Mouse (Mus musculus) heart, adult 2 months (tissue): Measurements from ENCODE around the gene Cxcl15. TPM values are rescaled to one million over a fixed set of nuclear protein-coding genes. Genes with fewer than 3 reads are reported as not detected.
"Not testable (repeated sequence)": the region's sequence is repeated elsewhere in the genome, so short reads cannot be mapped to it uniquely, and the experiment has no call there.

Source experiments
- DNase-seq, 2 experiments: peaks; one replicate each; pipeline ENCODE4 v3.0.0; 2021
- H3K27ac ChIP-seq: fragments of 200-600 bp; 2 replicates; pipeline ENCODE4 v1.8.1; 2022
- H3K27me3 ChIP-seq: fragments of 200-500 bp; 2 replicates; pipeline ENCODE4 v1.6.1; 2012; ENCODE audit warnings: mild to moderate bottlenecking, low read length, inconsistent platforms, mixed read lengths; ENCODE audit not compliant: control insufficient read depth, insufficient read depth
- H3K36me3 ChIP-seq: fragments of 200-500 bp; 2 replicates; pipeline ENCODE4 v1.6.1; 2012; ENCODE audit warnings: low read length, inconsistent platforms; ENCODE audit not compliant: control insufficient read depth, insufficient read depth
- H3K4me1 ChIP-seq: fragments of 200-500 bp; 2 replicates; pipeline ENCODE4 v1.6.1; 2011; ENCODE audit warnings: low read length; ENCODE audit not compliant: control insufficient read depth, insufficient read depth
- H3K4me3 ChIP-seq: fragments of 200-600 bp; 2 replicates; pipeline ENCODE4 v1.8.1; 2022
- H3K79me2 ChIP-seq: fragments of 200-500 bp; replicated peaks from 2 replicates; pipeline ENCODE4 v1.6.1; 2012; ENCODE audit warnings: mild to moderate bottlenecking, inconsistent platforms, low read length, moderate library complexity, mixed read lengths; ENCODE audit not compliant: control insufficient read depth, insufficient read depth
- H3K9ac ChIP-seq: fragments of 200-500 bp; 2 replicates; pipeline ENCODE4 v1.6.1; 2012; ENCODE audit warnings: low read depth, mild to moderate bottlenecking, control low read depth, inconsistent platforms, low read length, mixed read lengths
- CTCF ChIP-seq: fragments of 200-600 bp; IDR thresholded peaks from 2 replicates; pipeline ENCODE4 v1.8.1; 2022; ENCODE audit warnings: antibody characterized with exemption, mild to moderate bottlenecking, moderate library complexity
- EP300 ChIP-seq: fragments of 200-500 bp; IDR thresholded peaks from 2 replicates; pipeline ENCODE4 v1.6.1; 2011; ENCODE audit warnings: low read depth, low read length, control low read depth; ENCODE audit not compliant: insufficient read depth
- POLR2A ChIP-seq: fragments of 200-500 bp; IDR thresholded peaks from 2 replicates; pipeline ENCODE4 v1.6.1; 2011; ENCODE audit warnings: mild to moderate bottlenecking, low read depth, low read length, control low read depth; ENCODE audit not compliant: insufficient read depth
- WGBS: fragments of 180-500 bp; shearing (Covaris S2); methylation state at CpG from one replicate; pipeline ENCODE4 v1.1.7; 2018; 5-methylcytosine and 5-hydroxymethylcytosine counted together
- intact Hi-C: fragments of 180-260 bp; cut with DNase I; formaldehyde crosslinking; loops from one replicate; pipeline ENCODE4 v1.15.1; 2025
- microRNA-seq, 2 experiments: library from miRNA; unstranded; fragments of <30 nt; microRNA quantifications; one replicate each; pipeline ENCODE4 v1.2.0; 2021
- polyA plus RNA-seq: library from polyadenylated mRNA; depleted of rRNA; stranded (reverse); fragments of >200 nt; gene quantifications from 2 replicates; pipeline ENCODE4 v1.2.3, GENCODE M21; 2012; rRNA removed
- total RNA-seq, 2 experiments: library from RNA; stranded (reverse); gene quantifications; 2 replicates each; pipeline ENCODE4 v1.2.3; 2021

Gene Cxcl15
- total and polyA plus RNA-seq, 3 experiments, result 1.00 TPM; not detected in 2

DNA sequence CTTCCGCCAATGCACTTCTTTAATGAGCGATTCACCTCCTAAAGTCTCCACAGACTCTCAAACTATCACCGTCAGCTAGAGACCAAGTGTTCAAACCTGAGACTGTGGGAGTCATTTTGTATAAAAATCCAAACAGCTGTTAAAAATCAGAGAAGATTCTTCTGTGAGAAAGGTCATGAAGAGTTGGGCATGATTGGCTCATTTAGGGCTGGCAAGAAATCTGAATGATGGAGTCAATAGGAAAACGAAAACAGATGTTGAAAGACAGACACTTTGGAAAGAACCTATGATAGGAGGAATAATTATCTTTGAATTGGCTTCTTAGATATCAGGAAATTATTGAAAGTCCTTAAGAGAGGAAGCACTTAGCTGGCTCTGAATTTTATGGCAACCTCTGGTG is 40.1 kb downstream of the Cxcl15 start:
- H3K79me2 ChIP-seq, result no peaks in the 10 kb centered on the region
- intact Hi-C loops, result no loop called here
- TF ChIP-seq CTCF (no peak), POLR2A (no peak), EP300 (no peak)
- H3K9ac ChIP-seq, result no peak overlapping the region
- H3K4me3 ChIP-seq, result no peak overlapping the region
- WGBS, result 84% methylated on average over 4 of the region's 4 CpGs
- no peaks in the 10 kb centered on the region for H3K27me3 ChIP-seq
- H3K36me3 ChIP-seq, result no peaks in the 10 kb centered on the region
- peaks cover 2% of the 10 kb centered on the region for H3K4me1 ChIP-seq
- no peak overlapping the region for H3K27ac ChIP-seq
- no peak for DNase-seq

DNA sequence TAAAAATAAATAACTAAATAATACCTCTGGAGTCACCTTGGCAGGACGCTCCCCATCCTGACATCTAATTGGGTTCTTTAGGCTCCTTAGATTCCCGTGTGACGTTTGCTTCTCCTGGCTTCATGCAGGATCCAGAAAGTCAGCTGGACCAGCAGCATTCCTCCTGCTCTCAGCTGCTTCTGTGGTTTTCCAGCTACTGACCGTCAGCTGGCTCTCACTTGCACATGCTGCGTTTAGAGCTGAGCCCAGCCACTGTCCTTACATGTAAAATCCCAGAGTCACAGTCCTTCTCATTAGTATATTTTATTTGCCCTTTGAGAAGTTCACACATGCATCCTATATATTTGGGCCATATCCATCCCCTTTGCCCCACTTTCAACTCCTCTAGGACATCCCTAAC is 44.2 kb downstream of the Cxcl15 start:
- peaks cover 1% of the 10 kb centered on the region; the same call in 1 of the 2 replicates for H3K27me3 ChIP-seq
- no peak overlapping the region for H3K4me3 ChIP-seq
- no peak overlapping the region for H3K9ac ChIP-seq
- H3K79me2 ChIP-seq, result no peaks in the 10 kb centered on the region
- intact Hi-C loops, result no loop called here
- H3K36me3 ChIP-seq, result no peaks in the 10 kb centered on the region
- no peaks in the 10 kb centered on the region for H3K4me1 ChIP-seq
- 73% methylated on average over 5 of the region's 5 CpGs for WGBS
- no peak for TF ChIP-seq EP300
- no peak for TF ChIP-seq CTCF
- no peak for TF ChIP-seq POLR2A
- peak; percentile 40 to 47 for DNase-seq
- H3K27ac ChIP-seq, result no peak overlapping the region

DNA sequence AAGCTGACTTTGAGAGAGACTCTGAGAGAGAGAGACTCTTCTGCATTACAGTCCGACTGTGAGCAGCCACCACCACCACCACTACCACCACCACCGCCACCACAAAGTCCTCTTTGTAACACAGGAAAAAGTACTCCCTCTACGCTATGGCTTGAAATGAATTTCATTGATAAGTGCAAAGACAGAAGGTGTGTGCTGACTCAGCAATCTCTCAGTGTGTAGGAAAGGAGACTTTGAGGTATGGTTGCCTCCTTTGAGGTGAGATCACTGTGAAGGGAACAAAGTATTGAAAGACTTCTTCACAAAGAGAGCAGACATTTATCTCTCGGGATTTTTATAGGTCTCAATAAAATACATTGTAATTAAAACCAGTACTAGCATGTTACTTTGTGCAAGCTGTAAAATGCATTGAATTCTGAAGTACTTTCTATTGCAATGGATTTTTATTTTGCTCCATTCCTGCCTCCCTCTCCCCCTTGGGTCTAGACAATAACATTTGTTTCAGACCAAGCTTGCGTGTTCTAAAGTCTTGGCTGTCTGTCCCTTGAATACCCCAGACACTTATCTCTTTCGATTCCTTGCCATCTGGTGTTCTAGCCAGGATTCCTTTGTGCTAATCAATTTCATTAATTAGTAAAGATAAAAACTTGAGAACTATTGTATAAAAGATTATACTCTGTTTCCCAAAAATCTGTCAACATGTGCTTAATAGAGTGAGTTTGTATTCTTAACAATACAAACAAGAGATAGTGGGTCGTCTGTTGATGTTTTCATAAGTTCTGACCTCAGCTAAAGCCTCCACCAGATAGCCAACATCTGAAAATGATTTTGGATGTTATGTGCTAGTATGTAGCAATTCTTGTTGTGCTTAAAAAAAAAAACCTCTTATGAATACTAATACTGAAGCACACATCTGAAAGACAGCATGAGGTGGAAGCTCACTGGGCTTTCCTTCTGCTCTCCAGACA is 46.9 kb downstream of the Cxcl15 start:
- H3K4me3 ChIP-seq, result no peak overlapping the region
- WGBS, result 64% methylated on average over 7 of the region's 7 CpGs
- H3K79me2 ChIP-seq, result no peaks in the 10 kb centered on the region

DNA sequence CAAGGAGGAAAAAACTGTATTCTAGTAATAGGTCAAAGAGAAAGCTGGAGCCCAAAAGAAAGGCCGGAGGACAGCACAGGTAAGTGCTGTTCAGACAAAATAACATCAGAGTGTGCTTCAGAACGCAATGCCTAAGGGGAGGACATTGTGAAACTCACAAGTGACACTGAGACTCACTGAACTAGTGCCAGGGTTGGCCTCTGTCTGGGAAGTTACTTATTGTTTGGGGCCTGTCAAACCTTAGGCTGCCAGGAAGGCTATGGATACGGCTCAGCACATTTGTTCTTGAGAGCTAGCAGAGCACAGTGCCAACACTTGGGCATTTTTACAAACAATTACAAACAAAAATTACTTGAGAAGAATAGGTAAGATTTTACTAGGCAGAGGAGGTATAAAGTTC is 49.6 kb downstream of the Cxcl15 start:
- intact Hi-C loops, result no loop called here
- Histone ChIP-seq H3K4me1 (no peaks in the 10 kb centered on the region), H3K79me2 (no peaks in the 10 kb centered on the region), H3K27me3 (peaks cover 1% of the 10 kb centered on the region; the same call in 1 of the 2 replicates), H3K36me3 (no peaks in the 10 kb centered on the region), H3K4me3 (no peak overlapping the region), H3K27ac (no peak overlapping the region), H3K9ac (no peak overlapping the region)
- no peak for TF ChIP-seq CTCF
- no peak for TF ChIP-seq POLR2A
- TF ChIP-seq EP300, result no peak
- WGBS, result 63% methylated on average over 3 of the region's 3 CpGs
- DNase-seq, result no peak

More for the DNA sequence above, 46.9 kb downstream of the Cxcl15 start:
- H3K4me1 ChIP-seq, result no peaks in the 10 kb centered on the region
- H3K9ac ChIP-seq, result no peak overlapping the region
- intact Hi-C loops, result no loop called here
- DNase-seq, result no peak
- no peak for TF ChIP-seq EP300
- no peak for TF ChIP-seq POLR2A
- TF ChIP-seq CTCF, result no peak
- no peak overlapping the region for H3K27ac ChIP-seq
- peaks cover 1% of the 10 kb centered on the region; the same call in 1 of the 2 replicates for H3K27me3 ChIP-seq
- no peaks in the 10 kb centered on the region for H3K36me3 ChIP-seq

DNA sequence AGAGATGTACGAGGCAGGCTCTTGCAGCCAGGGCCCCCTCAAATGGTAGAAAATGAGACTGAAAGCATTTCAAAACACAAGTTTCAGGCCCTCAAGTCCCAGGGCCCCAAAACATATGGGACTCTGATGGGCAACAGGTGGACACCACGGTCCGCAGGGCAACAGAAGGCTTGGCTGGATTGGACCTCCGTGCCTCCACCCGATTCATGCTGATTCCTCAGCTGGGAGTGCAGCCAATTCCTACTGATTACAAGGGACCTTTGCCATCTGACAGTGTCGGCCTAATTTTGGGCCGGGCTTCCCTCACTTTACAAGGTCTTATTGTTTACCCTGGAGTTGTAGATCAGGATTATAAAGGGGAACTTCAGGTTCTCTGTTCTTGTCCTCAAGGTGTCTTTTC is 55.8 kb downstream of the Cxcl15 start:
- H3K27ac ChIP-seq, H3K9ac ChIP-seq, intact Hi-C loops, H3K4me3 ChIP-seq, H3K36me3 ChIP-seq, H3K4me1 ChIP-seq, H3K27me3 ChIP-seq, H3K79me2 ChIP-seq, DNase-seq: not testable (repeated sequence)
- 48% methylated on average over 7 of the region's 7 CpGs for WGBS

DNA sequence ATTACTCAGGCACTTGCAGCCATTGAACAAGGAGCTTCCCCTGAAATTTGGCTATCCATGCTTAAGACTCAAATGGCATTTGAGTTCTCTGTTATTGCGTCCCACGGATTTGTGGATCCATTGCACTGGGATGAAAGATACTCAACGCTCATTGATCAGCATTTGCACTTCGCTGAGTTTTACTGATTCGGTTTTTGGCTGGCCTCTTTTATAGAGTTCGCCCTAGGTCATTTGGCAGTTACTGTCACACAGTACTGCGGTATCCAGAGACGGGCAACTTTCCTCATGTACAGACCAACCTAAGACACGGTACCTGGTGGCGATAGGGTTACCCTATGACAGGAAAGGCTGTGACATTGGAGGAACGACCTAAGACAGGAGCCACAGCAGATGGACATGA is 57.1 kb downstream of the Cxcl15 start:
- DNase-seq, H3K9ac ChIP-seq, H3K4me1 ChIP-seq, H3K4me3 ChIP-seq, H3K27me3 ChIP-seq, H3K27ac ChIP-seq, H3K79me2 ChIP-seq, H3K36me3 ChIP-seq, intact Hi-C loops: not testable (repeated sequence)
- WGBS, result 93% methylated on average over 11 of the region's 11 CpGs

Small RNA genes lying within 50 kb of the gene (microRNA-seq; reads per million reads assigned to microRNA genes)
- 0 reads per million in 2 experiments for gene Gm24322

Other genes with a start within 250 kb of the Cxcl15 start
- not detected for gene 5830473C10Rik, start 233.4 kb upstream of the Cxcl15 start, total RNA-seq
- not detected in 2 replicates for gene 5830473C10Rik, start 233.4 kb upstream of the Cxcl15 start, polyA plus RNA-seq
- not detected for gene Rassf6, start 153.9 kb upstream of the Cxcl15 start, total RNA-seq
- gene Rassf6, start 153.9 kb upstream of the Cxcl15 start, polyA plus RNA-seq, result 0.27 TPM in 1 of 2 replicates, not detected in the other
- under 1 TPM in 1 of 2 experiments, not detected in 1; 0.31 TPM for gene Cxcl5, start 35.2 kb upstream of the Cxcl15 start, total RNA-seq
- 0.06 and 0.23 TPM in 2 replicates for gene Cxcl5, start 35.2 kb upstream of the Cxcl15 start, polyA plus RNA-seq
- 10 to 100 TPM in 1 of 2 experiments, 1 to 10 TPM in 1; 9.6 to 56.5 TPM for gene Ppbp, start 26.0 kb upstream of the Cxcl15 start, total RNA-seq
- 11.1 and 27.4 TPM in 2 replicates for gene Ppbp, start 26.0 kb upstream of the Cxcl15 start, polyA plus RNA-seq
- gene Pf4, start 22.1 kb upstream of the Cxcl15 start, total RNA-seq, result 10 to 100 TPM; 37.6 to 71.1 TPM
- 58.7 and 73.0 TPM in 2 replicates for gene Pf4, start 22.1 kb upstream of the Cxcl15 start, polyA plus RNA-seq
- not detected for gene Cxcl3, start 8.4 kb upstream of the Cxcl15 start, total RNA-seq
- not detected in 2 replicates for gene Cxcl3, start 8.4 kb upstream of the Cxcl15 start, polyA plus RNA-seq
- 1 to 10 TPM in 1 of 2 experiments, under 1 TPM in 1; 0.48 to 1.0 TPM for gene Cxcl1, start 96.7 kb downstream of the Cxcl15 start, total RNA-seq
- gene Cxcl1, start 96.7 kb downstream of the Cxcl15 start, polyA plus RNA-seq, result 2.0 and 2.8 TPM in 2 replicates
- not detected for gene Cxcl2, start 109.3 kb downstream of the Cxcl15 start, total RNA-seq
- 0.35 and 0.84 TPM in 2 replicates for gene Cxcl2, start 109.3 kb downstream of the Cxcl15 start, polyA plus RNA-seq
- 1 to 10 TPM; 9.1 to 9.8 TPM for gene Mthfd2l, start 136.6 kb downstream of the Cxcl15 start, total RNA-seq
- gene Mthfd2l, start 136.6 kb downstream of the Cxcl15 start, polyA plus RNA-seq, result 8.4 and 8.7 TPM in 2 replicates
- gene Epgn, start 232.9 kb downstream of the Cxcl15 start, total RNA-seq, result under 1 TPM; 0.30 to 0.50 TPM
- 0.06 TPM in 1 of 2 replicates, not detected in the other for gene Epgn, start 232.9 kb downstream of the Cxcl15 start, polyA plus RNA-seq